Mouse (Mus musculus) heart, adult 2 months (tissue): ENCODE data around the gene Cfap99.

Experiments
- CTCF ChIP-seq: fragments of 200-600 bp; IDR thresholded peaks from 2 replicates; pipeline ENCODE4 v1.8.1; 2022; ENCODE audit warnings: antibody characterized with exemption, mild to moderate bottlenecking, moderate library complexity
- POLR2A ChIP-seq: fragments of 200-500 bp; IDR thresholded peaks from 2 replicates; pipeline ENCODE4 v1.6.1; 2011; ENCODE audit warnings: mild to moderate bottlenecking, low read depth, low read length, control low read depth; ENCODE audit not compliant: insufficient read depth

DNA sequence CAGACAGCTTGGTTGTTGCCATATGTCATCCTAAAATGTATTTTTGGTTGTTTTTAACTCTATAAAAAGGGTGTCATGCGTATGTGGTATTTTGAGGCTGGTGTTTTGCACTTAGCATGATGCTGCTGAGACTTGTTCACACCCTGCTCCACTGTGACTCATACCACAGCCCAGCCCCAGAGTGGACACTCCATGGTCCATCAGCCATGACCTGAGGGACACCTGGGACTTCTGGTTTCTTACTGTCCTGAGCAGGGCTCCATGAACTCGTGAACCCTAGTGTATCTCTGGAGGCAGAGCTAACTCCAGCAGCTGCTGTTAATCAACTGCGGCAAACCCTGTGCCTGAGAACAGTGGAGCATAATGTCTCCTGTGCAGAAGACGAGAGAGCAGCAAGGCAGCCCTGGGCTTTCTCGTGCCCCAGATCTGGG is 15.1 kb upstream of the Cfap99 start:
- TF ChIP-seq CTCF (no peak), POLR2A (no peak)
